Mouse (Mus musculus) ovary, adult 10 weeks (tissue): ENCODE data around the gene Olfr1046. TPM values are rescaled to one million over a fixed set of nuclear protein-coding genes. Genes with fewer than 3 reads are reported as not detected.

Experiments used
- polyA plus RNA-seq: library from polyadenylated mRNA; stranded (reverse); fragments of 350-450 nt; fragmentation: Illumina TruSeq; extraction: RNeasy Lipid Tissue Mini Kit (QIAGEN cat#74804); gene quantifications from one replicate; pipeline ENCODE4 v1.2.3, GENCODE M21; 2014

Olfr1046 gene
- not detected for polyA plus RNA-seq

DNA sequence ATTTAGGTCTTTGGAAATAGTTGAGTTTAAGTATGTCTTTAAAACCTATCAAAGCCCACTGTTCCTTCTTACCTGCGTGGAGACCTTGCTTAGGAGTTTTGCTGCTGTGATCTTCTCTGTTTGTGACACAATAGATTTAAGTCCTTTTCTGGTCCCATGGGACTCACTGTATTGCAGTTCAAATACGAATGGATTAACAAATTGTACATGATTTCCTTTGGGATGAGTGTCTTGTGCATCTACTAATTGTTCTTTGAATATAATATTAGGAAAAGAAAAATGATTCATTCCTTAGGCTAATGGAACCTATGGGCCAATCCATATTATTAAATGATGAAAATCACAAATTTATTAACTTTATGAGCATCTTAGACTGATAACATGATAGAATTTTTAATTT lies at the start of gene Olfr1046:
Gene Olfr1046, minus strand, starts transcription at position 101 of the 400 bp plus-strand sequence.

DNA sequence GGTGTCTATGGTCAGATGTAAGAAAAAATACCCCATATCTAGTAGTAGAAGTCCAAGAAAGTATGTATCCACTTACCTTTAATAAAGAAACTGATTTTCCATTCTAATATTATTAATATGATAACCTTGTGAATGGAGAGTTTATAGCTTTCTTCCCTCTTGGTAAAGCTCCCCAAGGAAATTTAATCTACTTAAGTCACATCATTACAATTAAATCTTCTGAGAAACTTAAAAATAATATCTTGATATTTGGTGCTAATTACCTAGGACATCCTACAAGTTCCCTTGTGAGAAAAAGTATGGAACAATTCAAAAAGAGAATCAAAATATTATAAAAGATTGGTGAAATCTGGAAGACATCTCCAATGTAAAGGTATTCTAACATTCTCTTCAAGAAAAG lies 39.1 kb upstream of the Olfr1046 start, which contains the start of gene Olfr1049:
Gene Olfr1049, minus strand, starts transcription at position 101 of the 400 bp plus-strand sequence.

DNA sequence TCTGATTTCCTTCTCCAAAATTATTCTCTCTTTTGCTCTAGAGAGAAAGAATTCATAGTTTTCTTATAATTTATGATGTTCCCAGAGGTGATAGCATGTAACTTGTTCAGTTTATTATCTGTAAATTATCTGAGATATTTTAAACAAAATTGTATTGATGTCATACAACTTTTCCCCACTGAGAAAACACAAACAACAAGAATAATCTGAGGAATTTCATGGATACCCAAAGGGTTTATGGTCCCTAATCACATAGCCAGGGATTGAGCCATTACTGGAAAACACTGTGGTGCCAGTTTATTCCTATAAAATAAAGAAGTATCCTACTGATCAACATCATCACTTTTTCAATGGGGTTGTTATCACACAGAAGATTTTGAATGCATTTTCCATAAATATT lies 21.1 kb upstream of the Olfr1046 start, which contains the start of gene Olfr1048:
Gene Olfr1048, minus strand, starts transcription at position 101 of the 400 bp plus-strand sequence.

DNA sequence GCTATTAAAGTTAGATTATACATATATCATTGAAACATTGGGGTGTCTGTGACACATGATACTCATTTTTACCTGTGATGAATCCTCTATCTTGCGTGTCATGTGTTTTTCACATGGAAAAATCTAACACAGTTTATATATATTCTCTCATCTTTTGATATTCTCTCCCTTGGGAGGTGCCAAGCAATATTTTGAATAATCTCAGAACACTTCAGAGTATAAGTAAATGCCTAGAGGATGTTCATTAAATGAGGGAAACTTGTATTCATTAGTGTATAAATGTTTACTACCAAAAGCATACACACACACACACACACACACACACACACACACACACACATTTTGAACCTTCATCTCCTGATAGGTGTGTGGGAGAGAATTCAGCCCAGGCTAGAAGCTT lies 12.2 kb upstream of the Olfr1046 start, which contains the start of gene Olfr1047:
Gene Olfr1047, minus strand, starts transcription at position 101 of the 400 bp plus-strand sequence.

DNA sequence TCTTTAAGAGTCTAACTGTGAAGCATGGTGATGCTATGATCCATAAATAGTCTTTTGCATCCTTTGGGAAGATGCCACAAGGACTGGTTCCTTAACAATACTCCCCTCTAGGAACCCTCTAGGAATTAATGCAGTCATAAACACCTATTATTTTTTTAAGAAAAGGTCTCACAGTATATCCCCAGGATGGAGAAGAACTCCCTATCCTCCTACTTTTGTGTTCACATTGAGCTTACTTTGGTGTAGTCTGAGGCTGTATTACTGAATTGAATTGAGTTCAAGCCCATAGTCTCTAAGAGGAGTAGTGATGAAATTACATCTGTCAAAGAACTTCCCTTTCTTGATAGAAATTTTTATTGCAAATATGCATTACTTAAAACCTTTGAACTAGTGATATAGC lies 16.2 kb downstream of the Olfr1046 start, which contains the start of gene Olfr1045:
Gene Olfr1045, minus strand, starts transcription at position 101 of the 400 bp plus-strand sequence.

DNA sequence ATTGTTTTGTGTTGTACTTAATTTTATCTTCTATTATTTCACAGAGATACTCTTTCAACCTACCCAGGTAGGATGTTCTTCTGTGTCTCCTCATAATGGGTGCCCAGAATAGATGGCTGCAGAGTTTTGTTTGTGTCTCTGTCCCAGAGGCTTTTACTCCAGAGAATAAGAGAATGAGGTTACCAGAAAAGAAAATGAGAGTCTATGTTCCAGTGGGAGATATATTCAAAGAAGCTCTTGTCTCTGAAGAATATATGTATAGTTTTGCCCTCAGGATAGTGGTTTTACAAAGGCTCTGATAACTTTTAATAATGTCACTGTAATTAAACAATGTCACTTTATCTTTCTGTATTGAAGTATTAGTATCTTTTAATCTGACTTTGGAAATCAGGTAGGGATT lies 33.5 kb downstream of the Olfr1046 start, which contains the start of gene Olfr52:
Gene Olfr52, minus strand, starts transcription at position 101 of the 400 bp plus-strand sequence.

DNA sequence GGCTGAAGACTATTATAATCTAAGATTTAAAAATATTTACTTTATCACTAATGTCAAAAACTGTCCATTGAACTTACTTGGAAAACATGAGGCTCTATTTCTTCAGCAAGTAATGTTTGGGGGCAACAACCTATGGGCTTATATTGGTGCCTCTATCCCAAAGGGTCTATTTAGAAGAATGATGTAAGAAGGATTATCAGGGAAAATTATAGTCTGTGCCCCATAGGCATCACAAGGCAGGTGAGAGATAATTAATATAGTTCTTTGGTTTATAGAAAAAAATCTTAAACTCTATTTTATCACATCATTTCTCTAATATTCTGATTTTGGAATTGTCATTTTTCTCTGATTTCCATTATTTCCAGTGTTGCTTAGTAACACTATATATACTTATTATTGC lies 41.4 kb downstream of the Olfr1046 start, which contains the start of gene Olfr1044:
Gene Olfr1044, minus strand, starts transcription at position 101 of the 400 bp plus-strand sequence.

DNA sequence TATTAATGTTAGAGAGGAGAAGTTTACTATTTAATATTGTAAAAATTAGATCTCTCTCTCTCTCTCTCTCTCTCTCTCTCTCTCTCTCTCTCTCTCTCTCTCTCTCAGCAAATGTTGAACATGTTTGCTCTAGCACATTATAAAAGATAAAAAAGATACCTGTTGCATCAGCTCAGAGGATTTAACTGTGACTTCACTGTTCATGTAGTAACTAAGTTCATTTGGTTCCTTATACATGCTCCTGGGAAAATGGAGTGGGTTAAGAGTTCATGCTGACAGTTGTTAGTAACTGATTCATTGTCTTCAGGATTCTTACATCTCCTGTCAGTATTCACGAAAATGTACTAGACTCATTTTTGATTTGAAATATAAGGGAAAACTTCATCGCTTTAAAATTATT lies 51.7 kb downstream of the Olfr1046 start, which contains the start of gene Olfr1043:
Gene Olfr1043, minus strand, starts transcription at position 101 of the 400 bp plus-strand sequence.

Other genes with a start within 250 kb of the Olfr1046 start
- 0.34 TPM for gene Olfr1029, start 245.4 kb downstream of the Olfr1046 start, polyA plus RNA-seq
- not detected for gene Olfr1030, start 240.0 kb downstream of the Olfr1046 start, polyA plus RNA-seq
- not detected for gene Olfr1031, start 229.0 kb downstream of the Olfr1046 start, polyA plus RNA-seq
- not detected for gene Olfr1032, start 213.8 kb downstream of the Olfr1046 start, polyA plus RNA-seq
- gene Olfr1033, start 198.7 kb downstream of the Olfr1046 start, polyA plus RNA-seq = 26.2 TPM
- gene Olfr1034, start 173.5 kb downstream of the Olfr1046 start, polyA plus RNA-seq = 4.1 TPM
- not detected for gene Olfr1036, start 145.3 kb downstream of the Olfr1046 start, polyA plus RNA-seq
- gene Olfr1037, start 131.9 kb downstream of the Olfr1046 start, polyA plus RNA-seq = not detected
- gene Olfr1039, start 83.4 kb downstream of the Olfr1046 start, polyA plus RNA-seq = not detected
- not detected for gene Olfr1040, start 72.6 kb downstream of the Olfr1046 start, polyA plus RNA-seq
- not detected for gene Olfr1042, start 57.5 kb downstream of the Olfr1046 start, polyA plus RNA-seq
- gene Olfr1043, start 51.8 kb downstream of the Olfr1046 start, polyA plus RNA-seq = not detected
- gene Olfr1044, start 41.5 kb downstream of the Olfr1046 start, polyA plus RNA-seq = not detected
- gene Olfr52, start 33.6 kb downstream of the Olfr1046 start, polyA plus RNA-seq = not detected
- gene Olfr1045, start 16.3 kb downstream of the Olfr1046 start, polyA plus RNA-seq = not detected
- gene Olfr1047, start 12.1 kb upstream of the Olfr1046 start, polyA plus RNA-seq = not detected
- not detected for gene Olfr1048, start 21.0 kb upstream of the Olfr1046 start, polyA plus RNA-seq
- not detected for gene Olfr1049, start 39.0 kb upstream of the Olfr1046 start, polyA plus RNA-seq
- gene Olfr1051, start 59.8 kb upstream of the Olfr1046 start, polyA plus RNA-seq = not detected
- not detected for gene Olfr1052, start 73.1 kb upstream of the Olfr1046 start, polyA plus RNA-seq
- gene Olfr1053, start 96.0 kb upstream of the Olfr1046 start, polyA plus RNA-seq = not detected
- gene Olfr1054, start 116.1 kb upstream of the Olfr1046 start, polyA plus RNA-seq = not detected
- gene Olfr1055, start 131.0 kb upstream of the Olfr1046 start, polyA plus RNA-seq = not detected
- not detected for gene Olfr1056, start 143.2 kb upstream of the Olfr1046 start, polyA plus RNA-seq
- gene Olfr1057, start 159.1 kb upstream of the Olfr1046 start, polyA plus RNA-seq = not detected
- not detected for gene Olfr1058, start 169.2 kb upstream of the Olfr1046 start, polyA plus RNA-seq
- not detected for gene Olfr1061, start 194.7 kb upstream of the Olfr1046 start, polyA plus RNA-seq
- not detected for gene Olfr1062, start 207.4 kb upstream of the Olfr1046 start, polyA plus RNA-seq
- gene Olfr1065, start 231.3 kb upstream of the Olfr1046 start, polyA plus RNA-seq = not detected
- gene Olfr1066, start 237.0 kb upstream of the Olfr1046 start, polyA plus RNA-seq = not detected